Mouse (Mus musculus) liver, adult 2 months (tissue): ENCODE results near the gene Galnt16. TPM values are rescaled to one million over a fixed set of nuclear protein-coding genes. Genes with fewer than 3 reads are reported as not detected.

Experiments
- DNase-seq: peaks from one replicate; pipeline ENCODE4 v3.0.0-alpha.2; 2011; ENCODE audit warnings: low read depth, low spot score; ENCODE audit errors: extremely low read depth
- H3K27ac ChIP-seq: fragments of 200-500 bp; replicated peaks from 2 replicates; pipeline ENCODE4 v1.5.1; 2012; ENCODE audit warnings: low read depth, mild to moderate bottlenecking, control low read depth, inconsistent platforms, low read length; ENCODE audit not compliant: insufficient read depth
- H3K27me3 ChIP-seq: fragments of 200-500 bp; 2 replicates; pipeline ENCODE4 v1.6.1; 2012; ENCODE audit warnings: mild to moderate bottlenecking, moderate library complexity, low read length, inconsistent platforms; ENCODE audit not compliant: control insufficient read depth, insufficient read depth
- H3K36me3 ChIP-seq: fragments of 200-500 bp; 2 replicates; pipeline ENCODE4 v1.6.1; 2012; ENCODE audit warnings: low read length, inconsistent platforms; ENCODE audit not compliant: control insufficient read depth, insufficient read depth
- H3K4me1 ChIP-seq: fragments of 200-500 bp; 2 replicates; pipeline ENCODE4 v1.6.1; 2011; ENCODE audit warnings: low read length; ENCODE audit not compliant: control insufficient read depth, insufficient read depth
- H3K4me3 ChIP-seq: fragments of 200-500 bp; 2 replicates; pipeline ENCODE4 v1.5.1; 2011; ENCODE audit warnings: low read depth, mild to moderate bottlenecking, control low read depth, low read length, moderate library complexity; ENCODE audit not compliant: insufficient read depth
- H3K79me2 ChIP-seq: fragments of 200-500 bp; 2 replicates; pipeline ENCODE4 v1.6.1; 2012; ENCODE audit warnings: inconsistent platforms, mild to moderate bottlenecking, low read length, moderate library complexity; ENCODE audit not compliant: control insufficient read depth, insufficient read depth
- H3K9ac ChIP-seq: fragments of 200-500 bp; 2 replicates; pipeline ENCODE4 v1.6.1; 2012; ENCODE audit warnings: low read depth, mild to moderate bottlenecking, control low read depth, inconsistent platforms, low read length
- CTCF ChIP-seq: fragments of 200-500 bp; IDR thresholded peaks from 2 replicates; pipeline ENCODE4 v1.5.1; 2011; ENCODE audit warnings: low read depth, low read length, control low read depth
- POLR2A ChIP-seq: fragments of 200-500 bp; IDR thresholded peaks from 2 replicates; pipeline ENCODE4 v1.6.1; 2011; ENCODE audit warnings: low read length, control low read depth; ENCODE audit not compliant: insufficient read depth; ENCODE audit errors: extremely low read depth
- WGBS: fragments of 180-500 bp; shearing (Covaris S2); methylation state at CpG from one replicate; pipeline ENCODE4 v1.1.7; 2018; 5-methylcytosine and 5-hydroxymethylcytosine counted together
- polyA plus RNA-seq: library from polyadenylated mRNA; depleted of rRNA; stranded (reverse); fragments of >200 nt; gene quantifications from 2 replicates; pipeline ENCODE4 v1.2.3, GENCODE M21; 2012
- total RNA-seq: library from RNA; depleted of rRNA; stranded (reverse); fragments of >200 nt; gene quantifications from 2 replicates; pipeline ENCODE4 v1.2.3, GENCODE M21; 2014

Gene Galnt16
- total and polyA plus RNA-seq, 2 experiments, result 0.02 TPM; not detected in 1

- Histone ChIP-seq H3K4me1 (no peaks in the 10 kb centered on the region), H3K27me3 (peaks cover 14% of the 10 kb centered on the region), H3K36me3 (no peaks in the 10 kb centered on the region), H3K9ac (no peak overlapping the region), H3K27ac (no peak overlapping the region), H3K4me3 (no peak overlapping the region), H3K79me2 (no peaks in the 10 kb centered on the region)
- TF ChIP-seq CTCF (no peak), POLR2A (no peak)
- DNase-seq, result no peak
- WGBS, result 2% methylated on average over 25 of the region's 25 CpGs
Observed at GRCm38 (mm10) chr12:80518393-80518756, 298 bp downstream of the Galnt16 start.

GRCm38 (mm10) chr12:80518757-80519620 is 912 bp downstream of the Galnt16 start:
- no peak for DNase-seq
- Histone ChIP-seq H3K79me2 (no peaks in the 10 kb centered on the region), H3K27me3 (peaks cover 14% of the 10 kb centered on the region), H3K4me3 (peak overlapping the region; percentile 31; the same call in 1 of the 2 replicates), H3K9ac (no peak overlapping the region), H3K36me3 (no peaks in the 10 kb centered on the region), H3K27ac (no peak overlapping the region), H3K4me1 (no peaks in the 10 kb centered on the region)
- WGBS, result 1% methylated on average over 84 of the region's 90 CpGs
- no peak for TF ChIP-seq POLR2A
- TF ChIP-seq CTCF, result no peak

GRCm38 (mm10) chr12:80519621-80520332 is 1.7 kb downstream of the Galnt16 start:
- WGBS, result 5% methylated on average over 42 of the region's 43 CpGs
- Histone ChIP-seq H3K4me1 (no peaks in the 10 kb centered on the region), H3K27me3 (peaks cover 14% of the 10 kb centered on the region), H3K36me3 (no peaks in the 10 kb centered on the region), H3K4me3 (no peak overlapping the region), H3K27ac (no peak overlapping the region), H3K9ac (no peak overlapping the region), H3K79me2 (no peaks in the 10 kb centered on the region)
- no peak for DNase-seq
- no peak for TF ChIP-seq CTCF
- no peak for TF ChIP-seq POLR2A

- no peak for DNase-seq
- Histone ChIP-seq H3K4me3 (no peak overlapping the region), H3K79me2 (no peaks in the 10 kb centered on the region), H3K9ac (no peak overlapping the region), H3K27ac (no peak overlapping the region), H3K4me1 (no peaks in the 10 kb centered on the region), H3K36me3 (no peaks in the 10 kb centered on the region), H3K27me3 (peaks cover 14% of the 10 kb centered on the region)
- TF ChIP-seq CTCF (no peak), POLR2A (no peak)
- WGBS, result 66% methylated on average over 3 of the region's 3 CpGs
Observed at GRCm38 (mm10) chr12:80522006-80522405, 3.9 kb downstream of the Galnt16 start.

- Histone ChIP-seq H3K27me3 (peaks cover 5% of the 10 kb centered on the region), H3K36me3 (no peaks in the 10 kb centered on the region), H3K79me2 (no peaks in the 10 kb centered on the region), H3K9ac (no peak overlapping the region), H3K4me3 (no peak overlapping the region), H3K27ac (no peak overlapping the region), H3K4me1 (no peaks in the 10 kb centered on the region)
- WGBS, result 41% methylated on average over 12 of the region's 12 CpGs
- DNase-seq, result no peak
- TF ChIP-seq CTCF (no peak), POLR2A (no peak)
Observed at GRCm38 (mm10) chr12:80524276-80524921, 6.3 kb downstream of the Galnt16 start.
